Mouse (Mus musculus) effector memory CD4-positive, alpha-beta T cell, adult 7 months (primary cell): ENCODE data around the gene Plcg1. TPM values are rescaled to one million over a fixed set of nuclear protein-coding genes. Genes with fewer than 3 reads are reported as not detected.

Source experiments
- polyA plus RNA-seq: library from polyadenylated mRNA; unstranded; fragments of 100-300 nt; shearing (Covaris generic); gene quantifications from one replicate; pipeline ENCODE4 v1.2.1, GENCODE M21; 2017

Gene Plcg1
- polyA plus RNA-seq: 142 TPM

DNA sequence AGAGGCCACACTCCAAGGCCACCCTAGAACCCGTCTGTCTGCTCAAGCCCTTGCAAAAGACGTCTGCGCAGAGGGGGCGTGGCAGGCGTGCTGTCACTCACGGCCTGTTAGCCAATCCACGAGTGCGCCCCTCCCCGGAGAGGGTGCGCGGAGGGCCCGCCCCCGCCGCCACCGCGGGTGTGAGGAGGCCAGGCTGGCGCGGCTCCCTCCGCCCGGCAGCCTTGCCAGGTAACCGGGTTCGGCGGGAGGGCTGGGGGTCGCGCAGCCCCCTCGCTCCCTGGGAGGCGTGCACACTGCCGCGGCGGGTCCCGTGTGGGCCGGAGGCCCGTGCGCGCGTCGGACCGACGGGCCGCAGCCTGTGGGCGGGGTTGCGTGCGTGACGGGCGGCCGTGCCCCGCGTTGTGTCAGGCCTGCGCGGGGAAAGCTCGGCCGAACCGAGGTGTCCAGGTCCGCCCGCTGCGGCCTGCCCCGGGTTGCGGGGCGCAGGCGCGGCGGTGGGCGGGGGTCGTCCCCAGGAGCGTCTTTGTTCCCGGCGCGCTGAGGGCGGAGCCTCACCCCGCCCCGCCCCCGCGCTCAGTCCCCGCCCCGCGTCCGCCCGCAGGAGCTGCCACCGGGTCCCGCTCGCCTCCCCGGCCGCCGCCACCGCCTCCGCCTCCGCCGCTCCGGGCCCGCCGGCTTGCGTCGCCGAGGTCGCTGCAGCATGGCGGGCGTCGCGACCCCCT lies at the start of gene Plcg1:
Gene Plcg1 (plus strand): TSS at position 184 of the 722 bp plus-strand sequence.

Other genes starting within 250 kb of the Plcg1 start
- gene Top1, start 85.4 kb upstream of the Plcg1 start, polyA plus RNA-seq: 90.2 TPM
- gene Zhx3, start 141.7 kb downstream of the Plcg1 start, polyA plus RNA-seq: 7.8 TPM
- 0.93 TPM for gene Lpin3, start 149.4 kb downstream of the Plcg1 start, polyA plus RNA-seq
- gene Emilin3, start 181.0 kb downstream of the Plcg1 start, polyA plus RNA-seq: not detected